Mouse (Mus musculus) kidney, embryonic 16.5 days (tissue): ENCODE results near the gene Hsd17b10. TPM values are rescaled to one million over a fixed set of nuclear protein-coding genes. Genes with fewer than 3 reads are reported as not detected.

Source experiments
- ATAC-seq: fragments of 200-750 bp; cut with Nextera tagmentation; 2 replicates; pipeline ENCODE4 v1.8.0; 2017; ENCODE audit warnings: moderate TSS enrichment; ENCODE audit not compliant: low FRiP score, low TSS enrichment
- H3K27ac ChIP-seq: fragments of 300-500 bp; sonication (generic); 2 replicates; pipeline ENCODE4 v1.5.1; 2014; ENCODE audit warnings: low read length
- H3K27me3 ChIP-seq: fragments of 300-500 bp; sonication (generic); 2 replicates; pipeline ENCODE4 v1.6.1; 2014; ENCODE audit warnings: low read length, control low read depth, mixed read lengths; ENCODE audit not compliant: insufficient read depth
- H3K36me3 ChIP-seq: fragments of 300-500 bp; sonication (generic); 2 replicates; pipeline ENCODE4 v1.6.1; 2014; ENCODE audit warnings: low read length, control low read depth, mixed read lengths; ENCODE audit not compliant: insufficient read depth
- H3K4me1 ChIP-seq: fragments of 300-500 bp; sonication (generic); 2 replicates; pipeline ENCODE4 v1.6.1; 2014; ENCODE audit warnings: low read length, control low read depth, mixed read lengths; ENCODE audit not compliant: insufficient read depth
- H3K4me2 ChIP-seq: fragments of 300-500 bp; sonication (generic); replicated peaks from 2 replicates; pipeline ENCODE4 v1.6.1; 2014; ENCODE audit warnings: low read depth, low read length
- H3K4me3 ChIP-seq: fragments of 300-500 bp; sonication (generic); 2 replicates; pipeline ENCODE4 v1.5.1; 2014; ENCODE audit warnings: mild to moderate bottlenecking, low read length
- H3K9ac ChIP-seq: fragments of 300-500 bp; sonication (generic); replicated peaks from 2 replicates; pipeline ENCODE4 v1.6.1; 2014; ENCODE audit warnings: low read length
- H3K9me3 ChIP-seq: fragments of 300-500 bp; sonication (generic); 2 replicates; pipeline ENCODE4 v1.6.1; 2016; ENCODE audit warnings: low read length, control low read depth
- WGBS: fragments of 180-500 bp; shearing (Covaris S2); extraction: QIAGEN DNeasy Blood & Tissue Kit; methylation state at CpG from one replicate; pipeline ENCODE4 v1.1.7; 2014; 5-methylcytosine and 5-hydroxymethylcytosine counted together
- polyA plus RNA-seq: library from polyadenylated mRNA; unstranded; fragments of >200 nt; fragmentation: Nextera tagmentation; extraction: Ambion mirVana; gene quantifications from 2 replicates; pipeline ENCODE4 v1.2.1, GENCODE M21; 2015

Gene Hsd17b10
- 228 and 251 TPM in 2 replicates for polyA plus RNA-seq

DNA sequence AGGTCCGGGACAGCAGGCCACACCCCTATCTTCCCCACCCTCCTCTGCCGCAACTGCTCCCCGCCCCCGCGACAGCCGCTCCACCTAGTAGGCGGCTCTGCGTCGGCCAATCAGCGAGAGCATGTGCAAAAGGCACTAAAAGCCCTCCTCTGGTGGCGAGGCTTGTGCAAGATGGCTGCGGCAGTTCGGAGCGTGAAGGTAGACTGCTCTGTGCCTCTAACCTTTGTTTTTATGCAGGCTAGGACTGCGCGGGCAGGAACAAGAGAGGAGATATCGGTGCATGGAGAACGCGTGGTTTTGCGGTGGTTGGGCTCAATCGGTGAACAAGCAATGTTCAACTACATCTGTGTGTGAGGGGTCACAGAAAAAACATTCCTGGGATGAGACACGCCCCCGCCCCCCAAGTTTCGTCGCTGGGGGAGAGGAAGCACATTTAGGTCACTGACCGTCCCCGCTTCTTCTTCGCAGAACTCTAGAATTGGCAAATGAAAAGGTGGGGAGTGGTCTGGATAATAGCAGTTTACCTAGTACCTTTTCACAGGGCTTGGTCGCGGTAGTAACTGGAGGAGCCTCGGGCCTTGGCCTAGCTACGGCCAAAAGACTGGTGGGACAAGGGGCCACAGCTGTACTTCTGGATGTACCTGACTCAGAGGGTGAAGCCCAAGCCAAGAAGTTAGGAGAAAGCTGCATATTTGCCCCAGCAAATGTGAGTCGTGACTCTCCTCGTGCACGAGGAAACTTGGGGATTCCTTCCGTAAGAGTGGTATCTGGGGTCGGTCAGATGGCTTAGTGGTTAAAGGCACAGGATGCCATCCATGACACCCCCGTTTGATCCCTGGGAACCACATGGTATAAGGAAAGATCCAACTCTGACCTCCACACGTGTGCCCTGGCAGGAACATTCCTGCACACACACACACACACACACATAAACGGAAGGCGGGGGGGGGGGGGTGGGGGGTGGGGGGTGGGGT, at the start of gene Hsd17b10:
Hsd17b10 (plus strand) TSS at position 109 of the 974 bp plus-strand sequence.
- peaks cover 46% of the 10 kb centered on the region for H3K27me3 ChIP-seq
- peak; percentile 98 for ATAC-seq
- H3K36me3 ChIP-seq = peaks cover 6% of the 10 kb centered on the region; the same call in 1 of the 2 replicates
- peak within 1 kb of the TSS; percentile 58 for H3K4me3 ChIP-seq
- no peaks in the 10 kb centered on the region for H3K4me1 ChIP-seq
- peak within 1 kb of the TSS; percentile 66 for H3K27ac ChIP-seq
- H3K9ac ChIP-seq = peak within 1 kb of the TSS; percentile 47
- WGBS = 22% methylated on average over 38 of the region's 41 CpGs
- peak within 1 kb of the TSS; percentile 65 for H3K4me2 ChIP-seq
- no peaks in the 10 kb centered on the region for H3K9me3 ChIP-seq

GRCm38 (mm10) chrX:151999006-151999710, 2.5 kb upstream of the Hsd17b10 start:
- no peak overlapping the region for H3K4me3 ChIP-seq
- H3K27me3 ChIP-seq = peaks cover 44% of the 10 kb centered on the region
- no peaks in the 10 kb centered on the region for H3K4me1 ChIP-seq
- WGBS = 68% methylated on average over 4 of the region's 4 CpGs
- peaks cover 6% of the 10 kb centered on the region; the same call in 1 of the 2 replicates for H3K36me3 ChIP-seq
- H3K9ac ChIP-seq = no peak overlapping the region
- no peak overlapping the region for H3K4me2 ChIP-seq
- H3K27ac ChIP-seq = no peak overlapping the region
- ATAC-seq = no peak
- H3K9me3 ChIP-seq = no peaks in the 10 kb centered on the region

DNA sequence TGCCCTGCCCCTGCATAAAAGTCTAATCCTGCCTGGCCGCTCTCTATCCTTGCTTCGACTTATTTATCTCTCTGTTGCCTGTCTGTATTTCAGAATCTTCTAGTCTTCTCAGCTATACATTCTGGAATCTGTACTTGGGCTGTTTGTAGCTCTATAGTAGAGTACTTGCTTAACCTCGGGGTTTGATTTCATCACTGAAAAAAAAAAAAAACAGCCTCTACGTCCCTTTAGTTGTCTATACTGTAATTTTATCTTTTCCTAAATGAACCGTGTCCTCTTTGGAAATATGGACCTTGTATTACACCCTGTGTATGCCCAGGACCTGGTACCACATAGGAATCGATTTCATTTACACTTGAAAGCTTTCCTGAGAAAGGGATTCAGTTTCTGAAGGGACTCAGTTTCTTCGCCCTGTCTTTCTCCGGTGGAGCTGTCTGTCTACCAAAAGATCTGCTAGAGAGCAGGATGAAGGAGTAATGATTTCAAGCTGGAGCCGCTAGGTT, 412 bp upstream of the Hsd17b10 start:
- Histone ChIP-seq H3K9ac (peak overlapping the region; percentile 47), H3K4me3 (peak overlapping the region; percentile 58), H3K4me1 (no peaks in the 10 kb centered on the region), H3K27me3 (peaks cover 44% of the 10 kb centered on the region), H3K36me3 (peaks cover 6% of the 10 kb centered on the region; the same call in 1 of the 2 replicates), H3K27ac (no peak overlapping the region), H3K4me2 (peak overlapping the region; percentile 65), H3K9me3 (no peaks in the 10 kb centered on the region)
- ATAC-seq = no peak
- 44% methylated on average over 9 of the region's 9 CpGs for WGBS

DNA sequence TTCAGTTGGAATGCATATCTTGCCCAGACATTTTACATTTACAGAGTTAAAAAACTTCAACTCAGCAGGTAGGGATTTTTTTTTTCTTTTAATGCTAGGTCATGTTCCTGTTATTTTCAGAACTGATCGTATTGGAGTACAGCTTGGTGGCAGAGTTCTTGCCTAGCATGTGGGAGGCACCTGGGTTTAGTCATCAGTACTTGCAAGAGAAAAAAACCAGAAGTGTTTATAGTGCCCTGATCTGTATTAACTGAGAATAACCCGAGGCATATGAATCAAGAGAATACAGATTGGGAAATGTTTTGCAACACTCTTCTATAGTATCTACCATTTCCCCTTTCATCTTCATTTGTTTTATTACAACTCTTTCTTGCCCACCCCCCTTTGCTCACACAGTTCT, 1.2 kb downstream of the Hsd17b10 start:
- peaks cover 48% of the 10 kb centered on the region for H3K27me3 ChIP-seq
- 68% methylated on average over 2 of the region's 2 CpGs for WGBS
- peak overlapping the region; percentile 22; the same call in 1 of the 2 replicates for H3K4me3 ChIP-seq
- H3K27ac ChIP-seq = no peak overlapping the region
- H3K36me3 ChIP-seq = peaks cover 6% of the 10 kb centered on the region; the same call in 1 of the 2 replicates
- no peak for ATAC-seq
- H3K4me1 ChIP-seq = no peaks in the 10 kb centered on the region
- no peak overlapping the region for H3K9ac ChIP-seq
- H3K9me3 ChIP-seq = no peaks in the 10 kb centered on the region
- peak overlapping the region; percentile 65 for H3K4me2 ChIP-seq

GRCm38 (mm10) chrX:152007863-152008262, 6.2 kb downstream of the Hsd17b10 start:
- Histone ChIP-seq H3K4me2 (no peak overlapping the region), H3K36me3 (peaks cover 6% of the 10 kb centered on the region; the same call in 1 of the 2 replicates), H3K27ac (no peak overlapping the region), H3K9me3 (no peaks in the 10 kb centered on the region), H3K4me3 (no peak overlapping the region), H3K4me1 (no peaks in the 10 kb centered on the region), H3K27me3 (peaks cover 41% of the 10 kb centered on the region), H3K9ac (no peak overlapping the region)
- ATAC-seq = no peak
- WGBS = 85% methylated on average over 1 of the region's 1 CpGs

DNA sequence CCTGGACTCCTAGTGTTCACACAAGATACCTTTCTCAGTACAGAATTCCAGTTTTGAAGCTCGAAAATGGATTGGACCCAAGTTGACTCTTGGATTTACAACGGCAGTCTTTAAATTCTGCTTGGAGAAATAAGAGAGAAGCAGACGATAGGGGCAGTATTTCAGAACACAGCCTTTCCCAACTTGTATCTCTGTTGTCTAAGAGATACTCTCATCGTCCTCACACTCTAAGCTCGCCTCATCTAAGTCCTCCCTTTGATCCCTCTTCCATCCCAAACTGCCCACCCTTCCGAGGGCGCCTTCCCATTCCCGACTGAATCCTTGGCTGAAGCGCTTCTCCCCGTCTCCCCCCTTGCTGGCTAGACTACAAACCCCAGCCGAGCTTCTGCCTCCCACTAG, 14.1 kb downstream of the Hsd17b10 start:
- Histone ChIP-seq H3K36me3 (0 out of 2 replicates have a peak, but pooled peaks cover 3% of the 10 kb centered on the region), H3K27me3 (peaks cover 14% of the 10 kb centered on the region; the same call in 1 of the 2 replicates), H3K4me1 (peaks cover 7% of the 10 kb centered on the region; the same call in 1 of the 2 replicates), H3K4me3 (peak overlapping the region; percentile 65), H3K4me2 (peak overlapping the region; percentile 54), H3K9me3 (no peaks in the 10 kb centered on the region), H3K27ac (peak overlapping the region; percentile 93), H3K9ac (peak overlapping the region; percentile 76)
- 27% methylated on average over 11 of the region's 11 CpGs for WGBS
- ATAC-seq = no peak; the same call in 1 of the 2 replicates

GRCm38 (mm10) chrX:152016151-152017145, 14.8 kb downstream of the Hsd17b10 start, which contains the start of the genes Ribc1 and Smc1a:
Gene Ribc1 (minus strand): TSS chrX:152016295.
Gene Smc1a (plus strand): TSS chrX:152016428.
- Histone ChIP-seq H3K27me3 (peaks cover 14% of the 10 kb centered on the region; the same call in 1 of the 2 replicates), H3K36me3 (0 out of 2 replicates have a peak, but pooled peaks cover 3% of the 10 kb centered on the region), H3K4me3 (peak within 1 kb of the TSS; percentile 65), H3K27ac (peak within 1 kb of the TSS; percentile 94), H3K4me2 (peak within 1 kb of the TSS; percentile 65), H3K9ac (peak within 1 kb of the TSS; percentile 76), H3K4me1 (peaks cover 7% of the 10 kb centered on the region; the same call in 1 of the 2 replicates), H3K9me3 (no peaks in the 10 kb centered on the region)
- 23% methylated on average over 64 of the region's 64 CpGs for WGBS
- peak; percentile 99 for ATAC-seq

DNA sequence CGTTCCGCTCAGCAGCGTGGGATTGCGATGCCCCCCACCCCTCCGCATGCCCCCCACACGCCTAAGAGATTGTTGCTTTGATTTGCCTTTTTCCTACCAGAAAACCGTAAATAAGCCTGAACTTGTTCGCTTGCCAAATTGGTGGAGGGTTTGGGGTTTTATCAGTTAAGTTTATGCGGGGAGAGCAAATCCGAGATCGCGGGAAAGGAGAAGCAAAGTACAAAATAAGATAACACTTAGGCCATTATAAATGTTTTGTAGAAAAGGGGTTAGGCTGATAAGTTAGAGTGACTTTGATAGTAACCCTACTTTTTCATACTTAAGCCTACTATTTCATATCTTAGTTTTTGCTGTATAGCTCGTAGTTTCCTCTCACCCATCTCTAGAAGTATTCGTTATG, 15.5 kb downstream of the Hsd17b10 start:
- peak overlapping the region; percentile 72 for H3K9ac ChIP-seq
- peak overlapping the region; percentile 65 for H3K4me2 ChIP-seq
- H3K9me3 ChIP-seq = no peaks in the 10 kb centered on the region
- H3K27me3 ChIP-seq = peaks cover 12% of the 10 kb centered on the region; the same call in 1 of the 2 replicates
- H3K4me1 ChIP-seq = peaks cover 7% of the 10 kb centered on the region; the same call in 1 of the 2 replicates
- peak overlapping the region; percentile 65 for H3K4me3 ChIP-seq
- 32% methylated on average over 14 of the region's 14 CpGs for WGBS
- H3K36me3 ChIP-seq = 0 out of 2 replicates have a peak, but pooled peaks cover 3% of the 10 kb centered on the region
- H3K27ac ChIP-seq = peak overlapping the region; percentile 94; the same call in 1 of the 2 replicates
- no peak for ATAC-seq
